Mouse (Mus musculus): ENCODE data around the gene St7.

St7 gene

GRCm38 (mm10) chr6:17719423-17719822, 26.7 kb downstream of the St7 start:
- no peak for DNase-seq (ENCODE audit: low spot score)

- no peak for DNase-seq (ENCODE audit: low spot score)
Observed at GRCm38 (mm10) chr6:17720022-17720421, 27.3 kb downstream of the St7 start.

DNA sequence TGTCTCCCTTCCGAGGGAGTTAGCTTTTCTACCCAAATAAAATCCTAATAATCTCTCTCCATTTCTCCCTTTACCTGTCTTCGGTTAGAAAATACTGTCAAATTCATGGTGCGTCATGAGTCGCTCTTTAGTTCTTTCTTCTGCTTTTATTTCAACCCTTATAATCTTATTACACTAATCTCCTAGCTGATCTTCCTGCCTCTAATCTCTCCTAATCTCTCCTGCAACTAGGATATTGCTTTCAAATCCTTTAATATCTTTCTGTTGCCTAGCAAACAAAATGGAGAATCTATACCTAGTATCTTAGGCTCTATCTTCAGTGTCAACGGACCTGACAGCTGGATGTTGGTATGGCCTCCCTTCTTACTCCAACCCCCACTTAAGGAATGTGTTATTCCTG, 29.0 kb downstream of the St7 start:
- no peak for DNase-seq (ENCODE audit: low spot score)

GRCm38 (mm10) chr6:17725841-17726460, 33.2 kb downstream of the St7 start:
- DNase-seq (ENCODE audit: low spot score), result peak; percentile 49

GRCm38 (mm10) chr6:17727241-17727640, 34.5 kb downstream of the St7 start:
- DNase-seq (ENCODE audit: low spot score), result no peak

- no peak for DNase-seq (ENCODE audit: low spot score)
Observed at GRCm38 (mm10) chr6:17727891-17728790, 35.4 kb downstream of the St7 start.

GRCm38 (mm10) chr6:17730122-17730521, 37.4 kb downstream of the St7 start:
- no peak for DNase-seq (ENCODE audit: low spot score)

GRCm38 (mm10) chr6:17731694-17732093, 39.0 kb downstream of the St7 start:
- no peak for DNase-seq (ENCODE audit: low spot score)

DNA sequence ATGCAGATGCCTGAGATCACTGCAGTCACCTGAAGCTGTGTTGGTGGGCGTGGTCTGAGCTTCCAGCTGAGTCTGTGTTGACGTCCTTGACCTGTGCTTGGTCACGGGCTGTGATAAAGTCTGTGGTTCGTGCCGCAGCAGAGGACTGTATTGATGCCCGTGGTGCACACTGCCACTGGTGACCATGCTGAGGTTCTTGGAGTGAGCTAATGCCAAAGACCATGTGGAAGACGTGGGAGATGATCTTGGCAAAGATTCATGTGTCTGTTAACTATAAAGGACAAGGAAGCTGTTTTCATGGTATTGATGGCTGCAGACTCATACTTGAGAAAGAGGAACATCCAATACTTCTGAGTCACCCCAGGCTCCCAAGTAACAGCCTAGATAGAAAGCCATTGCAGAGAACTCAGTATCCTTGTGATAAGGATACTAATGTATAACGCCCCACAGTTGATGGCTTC, 41.2 kb downstream of the St7 start:
- DNase-seq (ENCODE audit: low spot score), result no peak

DNA sequence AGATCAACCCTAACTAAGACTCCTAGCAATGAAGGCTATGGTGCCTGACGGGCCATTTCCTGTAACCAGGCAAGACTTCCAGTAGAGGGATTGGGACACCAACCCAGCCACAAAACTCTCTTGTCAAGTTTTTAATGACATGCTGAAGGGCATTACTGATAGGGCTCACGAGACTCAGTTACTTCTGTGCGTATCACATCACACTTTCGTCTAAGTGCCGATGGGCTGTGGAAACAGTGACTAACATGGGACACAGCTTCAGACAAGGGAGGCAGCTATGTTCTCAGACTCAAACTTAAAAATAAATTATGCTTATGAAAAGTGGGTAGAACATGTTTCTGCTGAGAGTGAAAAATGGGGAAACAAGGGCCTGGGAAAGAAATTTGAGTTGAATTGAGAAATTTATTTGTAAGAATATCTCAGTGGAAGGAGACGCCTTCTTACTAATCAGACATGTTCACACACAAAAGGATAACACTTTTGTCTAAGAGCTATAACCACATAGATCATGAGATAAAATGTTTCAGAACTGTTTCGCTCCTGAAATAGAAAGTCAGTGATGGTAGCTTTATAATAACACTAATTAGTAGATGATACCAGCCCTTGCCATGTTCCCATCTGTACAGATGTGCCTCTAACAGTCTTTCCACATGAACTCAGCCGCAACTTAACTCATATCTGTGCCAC, 44.7 kb downstream of the St7 start:
- no peak for DNase-seq (ENCODE audit: low spot score)

DNA sequence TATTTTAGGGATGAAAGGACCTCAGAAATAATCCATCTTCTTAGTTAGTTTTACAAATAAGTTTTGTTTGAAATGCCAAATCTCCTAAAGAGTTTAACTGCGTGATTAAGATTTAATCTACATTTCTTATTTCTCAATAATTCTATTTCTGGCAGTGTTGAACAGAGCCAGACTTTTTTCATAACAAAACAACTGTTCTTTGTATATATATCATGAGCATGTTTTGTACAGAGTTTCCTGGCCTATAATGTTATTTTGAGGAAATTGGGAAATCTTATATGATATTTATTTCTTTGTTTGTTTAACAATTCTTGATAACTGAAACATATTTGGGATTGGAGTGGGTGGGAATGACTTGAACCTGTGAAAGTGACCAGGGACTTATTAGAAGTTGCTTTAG, 47.4 kb downstream of the St7 start:
- no peak for DNase-seq (ENCODE audit: low spot score)

DNA sequence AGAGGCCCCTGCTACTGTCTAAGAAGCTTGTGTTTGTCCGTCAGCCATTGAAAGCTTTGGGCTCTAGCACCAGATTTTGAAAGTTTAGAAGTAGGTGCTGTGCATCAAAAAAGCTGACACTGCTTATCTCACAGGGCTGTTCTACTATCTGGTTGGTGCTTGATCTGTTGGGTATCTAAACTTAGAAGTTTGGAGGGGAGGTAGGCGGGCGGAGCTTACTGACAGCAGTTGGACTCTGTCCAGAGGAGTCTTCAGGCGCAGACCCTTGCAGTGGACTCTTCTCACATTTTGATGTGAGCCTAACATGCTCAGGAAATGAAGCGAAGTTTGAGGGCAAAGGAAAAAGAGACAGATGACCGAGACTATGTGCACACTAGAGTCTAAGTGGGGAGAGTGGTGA, 48.9 kb downstream of the St7 start:
- DNase-seq (ENCODE audit: low spot score), result no peak

DNA sequence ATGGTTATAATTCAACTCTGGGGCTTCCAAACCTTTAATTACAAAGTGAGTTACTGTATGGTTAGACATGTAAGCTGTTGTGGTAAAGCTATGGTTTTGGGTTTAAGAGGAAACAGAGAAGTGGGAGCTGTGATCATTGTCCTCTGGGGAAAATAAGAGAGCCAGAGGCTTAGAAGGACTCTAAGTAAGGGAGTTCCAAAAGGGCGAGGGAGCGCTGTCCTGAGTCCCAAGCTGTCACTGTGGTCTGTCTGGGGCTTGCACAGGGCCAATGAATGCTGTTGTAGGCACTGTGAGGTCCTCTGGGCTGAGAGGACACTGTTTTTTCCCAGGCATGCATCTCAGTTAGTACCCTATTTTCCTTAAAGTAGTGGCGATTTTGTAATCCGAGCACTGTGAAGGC, 49.5 kb downstream of the St7 start:
- DNase-seq (ENCODE audit: low spot score), result no peak

- no peak for DNase-seq (ENCODE audit: low spot score)
Observed at GRCm38 (mm10) chr6:17743325-17743724, 50.6 kb downstream of the St7 start.

- DNase-seq (ENCODE audit: low spot score), result no peak
Observed at GRCm38 (mm10) chr6:17747724-17748123, 55.0 kb downstream of the St7 start.

DNA sequence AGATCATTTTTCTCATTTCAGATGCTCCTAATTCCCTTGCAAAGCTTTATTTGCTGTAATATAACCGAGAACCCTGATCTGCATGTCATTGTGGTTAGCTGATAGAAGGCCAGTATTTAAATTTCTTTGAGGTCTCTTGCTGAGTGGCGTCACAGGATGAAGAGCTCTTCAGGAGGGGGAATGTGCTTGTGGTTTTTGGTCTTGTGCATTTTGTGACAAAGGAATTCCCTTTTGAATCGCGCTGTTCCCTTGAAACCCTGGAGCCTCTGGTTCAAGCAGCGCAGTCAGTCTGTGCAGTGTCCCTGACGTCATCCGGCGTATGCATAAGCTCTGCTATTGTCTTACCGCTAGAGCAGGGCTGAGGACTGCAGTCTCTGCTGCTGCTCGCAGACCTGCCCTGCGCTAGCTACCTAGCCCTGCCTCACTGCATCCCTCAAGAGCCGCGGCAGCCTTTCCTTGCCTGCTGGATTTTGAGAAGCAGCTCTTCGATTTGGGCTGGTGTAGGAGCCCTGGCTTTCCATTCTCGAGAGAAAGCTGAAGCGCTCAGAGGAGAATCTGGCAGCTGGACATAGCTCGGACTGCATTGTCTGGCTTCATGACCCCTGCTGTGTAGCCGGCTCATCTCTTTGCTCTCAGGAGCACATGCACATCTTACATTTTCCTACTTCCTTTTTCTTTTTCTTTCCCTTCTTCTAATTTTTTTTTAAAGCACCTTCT, 56.3 kb downstream of the St7 start:
- DNase-seq (ENCODE audit: low spot score), result peak; percentile 73

GRCm38 (mm10) chr6:17749596-17749995, 56.9 kb downstream of the St7 start:
- DNase-seq (ENCODE audit: low spot score), result no peak

DNA sequence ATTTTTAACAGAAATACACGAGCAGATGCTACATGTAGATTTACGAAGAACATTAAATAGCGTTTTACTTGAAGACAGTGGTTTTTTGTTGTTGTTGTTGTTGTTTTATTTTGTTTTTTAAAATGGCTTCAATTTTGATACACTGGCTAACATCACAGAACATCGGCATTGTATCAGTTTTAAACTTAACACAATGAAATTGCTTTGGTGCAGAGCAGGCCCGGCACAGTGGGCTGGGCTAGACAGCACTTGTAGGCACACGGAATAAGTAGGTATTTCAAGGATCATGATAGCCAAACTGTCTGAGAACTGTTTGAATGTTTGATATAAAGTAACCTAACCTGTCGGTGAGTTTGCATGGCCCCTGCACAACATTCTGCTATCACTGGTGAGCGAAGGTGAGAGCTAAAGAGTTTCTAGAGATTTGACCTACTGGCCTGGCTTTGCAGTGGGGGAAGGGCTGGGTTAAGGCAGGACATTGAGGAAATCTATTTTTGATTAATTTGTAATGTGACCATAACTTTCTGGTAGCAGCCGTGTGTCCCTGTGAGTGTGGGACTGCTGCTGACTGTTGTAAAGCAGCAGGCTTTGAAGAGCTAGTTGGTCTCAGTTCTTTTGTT, 57.4 kb downstream of the St7 start:
- no peak for DNase-seq (ENCODE audit: low spot score)

DNA sequence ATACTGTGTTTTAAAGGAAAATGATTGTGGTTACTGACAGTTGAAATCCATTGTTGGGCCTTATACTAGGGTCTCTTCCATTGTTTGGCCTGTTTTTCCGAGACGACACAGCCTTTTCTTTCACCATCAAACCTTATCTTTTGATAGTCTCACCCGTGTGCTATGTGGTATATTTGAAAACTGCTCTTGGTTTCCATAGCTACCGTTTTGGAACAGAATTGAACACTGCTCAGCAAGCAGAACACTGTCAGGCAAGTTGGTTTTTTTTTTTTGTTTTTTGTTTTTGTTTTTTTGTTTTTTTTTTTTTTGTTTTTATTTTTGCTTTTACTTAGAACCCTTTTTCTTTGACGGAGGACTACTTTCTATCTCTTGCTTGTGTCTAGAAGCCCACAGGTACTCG, 58.2 kb downstream of the St7 start:
- DNase-seq (ENCODE audit: low spot score), result no peak

DNA sequence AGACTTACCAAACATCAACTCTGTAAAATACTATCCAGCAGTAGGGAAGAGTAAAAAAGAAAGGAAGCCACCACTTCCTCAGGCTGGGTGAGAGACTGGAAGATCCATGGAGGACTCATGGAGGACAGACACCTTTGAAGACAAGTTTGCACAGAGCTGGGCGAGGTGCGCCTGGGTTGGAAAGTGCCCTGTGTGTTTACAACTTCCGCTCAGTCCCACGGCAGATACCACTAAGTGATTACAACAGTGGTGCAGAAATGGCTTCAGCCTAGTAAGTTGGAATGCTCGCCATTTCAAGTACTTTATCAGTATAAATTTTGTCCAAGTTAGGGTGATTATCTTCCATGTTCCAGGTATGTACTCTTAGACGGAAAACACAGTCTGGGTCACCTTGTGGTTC, 63.2 kb downstream of the St7 start:
- DNase-seq (ENCODE audit: low spot score), result no peak

GRCm38 (mm10) chr6:17758568-17758967, 65.8 kb downstream of the St7 start:
- no peak for DNase-seq (ENCODE audit: low spot score)
